Mouse (Mus musculus) monocyte, adult 5-6 weeks (primary cell): Measurements from ENCODE around the gene Cabp1. TPM values are rescaled to one million over a fixed set of nuclear protein-coding genes. Genes with fewer than 3 reads are reported as not detected.
A peak's percentile ranks its signal among the peaks of the same experiment; 100 is the strongest.

Experiments
- ATAC-seq: fragments of 153-309, 156-312 bp; replicated peaks from 2 replicates; pipeline ENCODE4 v1.8.0; 2017; ENCODE audit warnings: mild to moderate bottlenecking; ENCODE audit not compliant: low TSS enrichment, insufficient number of reproducible peaks, severe bottlenecking, poor library complexity, low FRiP score
- total RNA-seq: library from RNA; stranded (forward); fragments of 200-1000, 200-491, 200-594 nt; gene quantifications from 3 replicates; pipeline ENCODE4 v1.2.3, GENCODE M21; 2017

Gene Cabp1
- total RNA-seq, 1 experiment from 2014 or later, result not detected

DNA sequence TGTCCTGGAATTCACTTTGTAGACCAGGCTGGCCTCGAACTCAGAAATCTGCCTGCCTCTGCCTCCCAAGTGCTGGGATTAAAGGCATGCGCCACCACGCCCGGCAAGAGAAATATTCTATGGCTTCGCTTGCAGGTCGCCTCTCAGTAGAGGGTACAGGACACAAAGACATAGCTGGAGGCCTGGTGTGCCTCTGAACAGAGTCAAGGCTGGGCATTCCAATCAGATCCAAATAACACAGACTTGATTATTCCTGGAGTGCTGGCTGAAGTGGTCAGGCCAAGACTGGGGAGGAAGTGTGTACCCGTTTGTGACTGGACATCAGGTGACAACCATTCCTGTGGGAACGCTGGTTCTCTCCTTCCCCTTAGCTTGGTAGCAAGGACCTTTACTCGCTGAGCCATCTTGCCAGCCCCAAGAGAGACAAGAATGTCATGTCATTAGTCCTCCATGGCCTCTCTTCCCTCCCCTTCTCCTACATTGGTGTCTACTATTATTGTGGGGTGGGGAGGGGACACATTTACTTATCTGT is 51.9 kb downstream of the Cabp1 start:
- no peak for ATAC-seq

DNA sequence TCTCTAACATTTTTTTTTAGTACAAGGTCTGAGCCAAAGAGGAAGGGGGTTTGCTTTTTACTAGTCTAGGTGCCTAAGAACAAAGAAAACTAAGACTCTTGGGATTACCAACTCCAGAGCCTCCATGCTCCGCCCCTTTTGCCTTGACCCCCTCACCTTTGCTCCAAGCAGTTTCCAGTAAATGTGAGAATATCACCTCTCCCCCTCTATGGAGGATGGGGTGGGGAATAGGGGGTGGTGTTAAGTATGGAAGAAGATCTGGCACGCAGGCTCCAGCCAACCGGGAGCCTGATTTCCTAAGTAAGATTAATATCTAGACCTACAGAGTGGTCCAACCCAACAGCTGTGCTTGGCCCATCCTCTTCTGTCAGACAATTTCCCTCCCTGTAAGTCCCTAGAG is 53.5 kb downstream of the Cabp1 start:
- no peak for ATAC-seq

GRCm38 (mm10) chr5:115139124-115139523 is 55.1 kb downstream of the Cabp1 start:
- no peak for ATAC-seq

DNA sequence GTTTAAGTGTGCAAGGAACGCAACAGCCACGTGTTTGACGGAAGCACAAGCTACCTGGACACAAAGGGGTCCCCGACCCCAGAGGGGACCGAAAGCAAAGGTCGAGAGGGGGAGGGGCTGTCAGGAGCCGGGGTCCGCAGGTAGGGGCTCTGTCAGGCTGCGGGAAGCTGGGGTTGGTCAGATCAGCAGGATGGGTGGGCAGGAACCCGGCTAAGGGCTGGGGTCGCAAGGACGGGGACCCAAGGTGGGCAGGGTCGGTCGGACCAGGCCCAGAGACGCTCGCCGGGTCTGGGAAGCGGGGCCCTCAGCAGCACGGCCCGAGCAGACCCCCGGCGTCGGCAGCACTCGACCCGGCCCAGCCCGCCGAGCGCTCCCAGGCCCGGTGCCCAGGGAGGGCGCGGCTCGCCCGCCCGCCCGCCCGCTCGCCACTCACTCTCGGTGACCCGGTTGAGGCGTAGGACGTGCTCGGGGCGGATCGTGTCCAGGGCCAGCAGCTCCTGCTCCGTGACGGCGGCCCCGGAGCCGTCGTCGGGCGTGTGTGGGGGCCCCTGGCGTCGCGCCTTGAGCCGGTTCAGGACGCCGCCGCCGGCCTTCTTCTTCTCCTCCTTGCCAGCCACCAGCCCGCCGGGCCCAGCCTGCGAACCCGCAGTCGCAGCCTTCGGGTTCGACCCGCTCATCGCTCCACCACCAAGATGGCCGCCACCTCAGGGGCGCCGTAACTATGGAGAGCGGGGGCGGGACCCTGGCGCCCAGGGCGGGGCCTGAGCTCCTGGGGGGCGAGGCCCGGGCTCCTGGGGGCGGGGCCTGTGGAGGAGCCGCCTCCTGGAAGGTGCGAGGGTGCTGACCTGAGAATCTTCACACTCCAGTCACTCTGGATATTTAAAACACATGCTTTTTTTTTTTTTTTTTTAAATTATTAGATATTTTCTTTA is 59.7 kb downstream of the Cabp1 start, which contains the start of gene Unc119b:
Unc119b (minus strand) TSS at position 742 of the 932 bp plus-strand sequence.
- ATAC-seq, result peak; percentile 96

DNA sequence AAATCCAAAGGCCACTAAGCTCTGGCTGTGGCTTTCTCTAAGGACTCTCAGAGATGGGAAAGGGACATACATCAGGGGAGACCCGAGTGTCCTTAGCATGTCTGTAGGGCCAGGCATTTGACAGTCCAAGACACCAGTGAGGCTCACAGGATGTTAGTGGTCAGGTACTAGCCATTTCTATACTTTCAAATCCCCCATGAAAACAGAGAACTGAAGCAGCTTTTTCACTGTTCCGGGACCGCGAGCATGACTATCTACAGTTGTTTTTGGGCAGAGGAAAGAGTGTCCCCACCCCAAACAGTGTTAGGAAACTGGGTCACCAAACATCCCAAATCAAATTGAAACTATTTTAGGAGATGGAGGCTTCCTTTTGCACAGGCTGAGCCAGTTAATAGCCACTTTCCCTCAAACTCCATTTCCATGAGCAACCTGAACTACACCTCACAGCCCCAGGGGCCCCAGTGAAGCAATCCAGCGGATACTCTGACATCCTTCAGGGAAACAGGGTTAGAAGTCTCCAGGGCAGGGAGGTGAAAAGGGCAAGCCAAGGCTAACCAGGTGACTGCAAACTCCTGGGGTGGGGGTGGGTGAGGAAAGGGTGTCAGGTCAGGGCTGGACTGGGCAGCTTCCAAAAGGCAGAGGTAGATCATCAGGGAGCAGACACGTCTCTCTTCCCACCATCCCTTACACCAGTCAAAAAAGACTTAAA is 60.7 kb downstream of the Cabp1 start:
- no peak for ATAC-seq

DNA sequence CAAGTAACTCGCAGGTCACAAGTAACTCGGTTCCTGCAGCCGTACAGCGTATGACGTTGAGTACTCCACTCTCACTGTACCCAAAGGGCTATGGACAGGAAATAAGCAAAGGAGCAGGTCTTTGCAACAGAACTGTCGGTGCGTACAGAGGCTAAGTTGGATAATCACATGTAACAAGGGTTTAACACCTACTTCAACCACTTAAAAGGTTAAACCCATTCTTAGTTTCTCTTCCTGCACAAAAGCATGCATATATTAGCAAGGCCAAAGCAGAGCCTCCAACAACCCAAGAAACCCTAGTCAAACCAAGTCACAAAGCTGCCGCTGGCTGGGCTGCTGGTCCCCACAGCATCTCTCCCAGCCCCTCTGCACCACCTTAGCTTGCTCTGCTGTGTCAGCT is 61.7 kb downstream of the Cabp1 start:
- peak; percentile 36; the same call in 1 of the 2 replicates for ATAC-seq

DNA sequence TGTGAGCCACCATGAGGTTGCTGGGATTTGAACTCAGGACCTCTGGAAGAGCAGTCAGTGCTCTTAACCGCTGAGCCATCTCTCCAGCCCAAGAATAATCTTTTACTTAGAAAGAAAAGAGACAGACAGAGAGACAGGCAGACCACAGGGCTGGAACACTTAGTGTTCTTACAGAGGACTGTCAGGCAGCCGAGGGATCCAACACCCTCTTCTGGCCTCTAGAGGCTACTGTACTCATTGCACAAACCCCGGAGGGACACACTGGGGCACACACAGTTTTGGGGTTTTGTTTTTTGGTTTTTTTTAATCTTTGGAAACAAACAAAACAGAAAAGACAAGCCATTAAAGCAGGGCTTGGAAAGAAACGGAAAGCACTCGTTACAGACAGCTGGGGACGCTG is 64.9 kb downstream of the Cabp1 start:
- ATAC-seq, result no peak

DNA sequence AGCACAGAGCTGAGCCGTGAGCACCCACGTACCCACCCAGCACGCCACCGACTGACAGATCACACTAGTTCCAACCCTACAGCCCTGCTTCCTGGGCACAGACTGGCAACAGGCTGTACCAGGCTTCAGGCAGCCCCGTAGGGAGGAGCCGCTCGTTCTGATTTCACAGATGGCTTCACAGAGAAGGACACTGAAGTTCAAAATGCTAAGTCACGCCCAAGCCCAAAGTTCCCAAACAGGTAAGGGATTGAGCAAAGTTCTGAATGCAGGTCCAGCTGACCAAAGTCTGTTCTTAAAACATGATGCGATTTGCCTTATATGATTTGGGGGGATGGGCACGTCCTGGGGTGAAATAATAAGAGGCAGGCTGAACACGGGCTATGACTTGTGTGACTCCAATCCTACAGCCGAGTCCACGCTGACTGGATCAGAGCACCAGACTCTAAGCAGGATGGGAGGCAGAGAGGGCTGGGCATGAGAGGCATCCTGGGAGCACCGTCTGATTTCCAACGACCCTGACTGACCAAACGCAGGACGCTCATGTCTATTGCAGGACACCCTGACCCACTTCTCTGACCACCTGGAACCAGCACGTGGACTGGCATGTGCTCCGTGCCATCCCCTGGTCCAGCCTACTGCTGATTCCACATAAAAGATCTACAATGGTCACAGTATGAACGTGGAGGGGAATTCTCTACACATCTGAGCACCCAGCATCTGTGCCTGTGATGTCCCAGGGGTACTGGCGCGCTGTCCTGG is 66.6 kb downstream of the Cabp1 start:
- no peak for ATAC-seq

DNA sequence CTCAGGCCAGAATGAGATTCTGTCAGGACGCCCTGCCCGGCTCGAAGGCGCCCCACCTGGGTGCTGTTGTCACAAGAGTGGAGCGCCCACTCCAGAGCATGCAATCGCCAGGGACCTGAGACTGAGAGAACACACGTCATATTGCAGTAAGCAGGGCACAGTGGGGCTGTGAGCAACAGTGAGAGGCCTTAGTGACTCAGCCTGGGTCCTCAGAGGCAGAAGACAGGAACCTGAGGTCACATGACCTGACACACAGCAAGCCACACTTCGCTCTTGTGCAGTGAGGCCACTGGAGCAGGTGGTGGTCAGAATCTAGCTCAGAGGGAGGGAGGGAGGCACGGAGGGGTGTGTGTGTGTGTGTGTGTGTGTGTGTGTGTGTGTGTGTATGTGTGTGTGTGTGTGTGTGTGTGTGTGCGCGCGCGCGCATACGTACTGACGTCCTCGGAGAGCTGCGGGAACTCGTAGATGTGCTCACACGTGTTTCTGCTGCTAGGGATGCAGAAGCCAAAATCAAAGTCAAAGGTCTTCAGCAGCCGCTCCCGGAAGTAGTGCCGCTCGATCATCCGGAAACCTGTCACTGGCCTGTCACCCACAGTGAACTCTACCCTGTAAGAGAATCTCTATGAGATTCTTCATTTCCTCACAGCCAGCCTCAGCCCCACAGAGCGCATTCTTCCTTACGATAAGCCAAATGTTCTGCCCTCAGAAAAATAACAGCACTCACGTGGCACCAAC is 67.4 kb downstream of the Cabp1 start:
- no peak; the same call in 1 of the 2 replicates for ATAC-seq

- ATAC-seq, result peak; percentile 93
Measured at GRCm38 (mm10) chr5:115125211-115125871, 68.8 kb downstream of the Cabp1 start.

GRCm38 (mm10) chr5:115124690-115125089 is 69.5 kb downstream of the Cabp1 start:
- no peak for ATAC-seq

GRCm38 (mm10) chr5:115120978-115121377 is 73.2 kb downstream of the Cabp1 start:
- no peak for ATAC-seq

- peak; percentile 62 for ATAC-seq
Measured at GRCm38 (mm10) chr5:115118961-115119570, 75.1 kb downstream of the Cabp1 start, which contains the start of gene Acads. Gene Acads, minus strand, starts transcription at chr5:115119346.

Other genes with a start within 250 kb of the Cabp1 start
- gene Hnf1a, start 223.3 kb downstream of the Cabp1 start, total RNA-seq, result not detected in 3 replicates
- 29.9 to 52.1 TPM (median 44.8 TPM) in 3 replicates for gene Sppl3, start 183.2 kb downstream of the Cabp1 start, total RNA-seq
- 0.75 TPM in 1 of 3 replicates, not detected in the others for gene Gm10401, start 96.1 kb downstream of the Cabp1 start, total RNA-seq
- 10.4 to 19.1 TPM (median 15.8 TPM) in 3 replicates for gene Acads, start 75.0 kb downstream of the Cabp1 start, total RNA-seq
- gene Unc119b, start 59.4 kb downstream of the Cabp1 start, total RNA-seq, result 10.1 to 27.7 TPM (median 18.6 TPM) in 3 replicates
- 59.6 to 65.0 TPM (median 62.6 TPM) in 3 replicates for gene Mlec, start 36.2 kb downstream of the Cabp1 start, total RNA-seq
- gene Pop5, start 41.5 kb upstream of the Cabp1 start, total RNA-seq, result 57.1 to 85.3 TPM (median 81.5 TPM) in 3 replicates
- gene Rnf10, start 78.5 kb upstream of the Cabp1 start, total RNA-seq, result 58.1 to 134 TPM (median 61.2 TPM) in 3 replicates
- 41.4 to 45.3 TPM (median 44.4 TPM) in 3 replicates for gene Coq5, start 85.3 kb upstream of the Cabp1 start, total RNA-seq
- gene Dynll1, start 106.6 kb upstream of the Cabp1 start, total RNA-seq, result 110 to 176 TPM (median 141 TPM) in 3 replicates
- 62.5 to 83.1 TPM (median 79.3 TPM) in 3 replicates for gene Srsf9, start 132.8 kb upstream of the Cabp1 start, total RNA-seq
- gene Gatc, start 146.8 kb upstream of the Cabp1 start, total RNA-seq, result 4.9 to 7.6 TPM (median 5.8 TPM) in 3 replicates
- 16.4 to 23.1 TPM (median 22.2 TPM) in 3 replicates for gene Triap1, start 146.8 kb upstream of the Cabp1 start, total RNA-seq
- gene Cox6a1, start 154.6 kb upstream of the Cabp1 start, total RNA-seq, result 55.6 to 79.0 TPM (median 64.1 TPM) in 3 replicates
- gene Msi1, start 235.2 kb upstream of the Cabp1 start, total RNA-seq, result not detected in 3 replicates